In genomic region chr13:37629271-37629899, GRCm38 (mm10) we compare ENCODE assay signal across 15 mouse cellular contexts.
DNase-seq lines count a peak whose midpoint lies in the region; ATAC-seq and TF ChIP-seq lines count a peak whose summit lies in the region.
"Had no signal": no experiment of that assay in that cellular context is flagged by ENCODE, and none has a peak within 500 bp of the region (broad histone marks: within the 10 kb centered on the region; RNA-seq: fewer than 3 reads in every experiment).

No protein-coding gene starts in this region.

- peaks cover 13% of the 10 kb centered on the region for H3K4me1 ChIP-seq in liver, postnatal 0 days (ENCODE audit: insufficient read depth)
- 0 out of 2 replicates have a peak, but pooled peaks cover 8% of the 10 kb centered on the region for H3K4me1 ChIP-seq in liver, embryonic 12.5 days
- H3K4me1 ChIP-seq in heart, embryonic 16.5 days (ENCODE audit: control insufficient read depth, insufficient read depth, low read length) = peaks cover 22% of the 10 kb centered on the region
- peaks cover 19% of the 10 kb centered on the region; the same call in 1 of the 2 replicates for H3K4me1 ChIP-seq in limb, embryonic 15.5 days
- no peaks in the 10 kb centered on the region for H3K4me1 ChIP-seq in kidney, embryonic 16.5 days (ENCODE audit: insufficient read depth, low read length)
- H3K4me1 ChIP-seq: neural tube, embryonic 12.5 days had no signal

- H3K4me3 ChIP-seq in liver, postnatal 0 days (ENCODE audit: low read depth, low read length) = no peak overlapping the region
- no peak overlapping the region for H3K4me3 ChIP-seq in liver, embryonic 12.5 days
- H3K4me3 ChIP-seq in heart, embryonic 16.5 days (ENCODE audit: low read length) = no peak overlapping the region
- no peak overlapping the region for H3K4me3 ChIP-seq in limb, embryonic 15.5 days
- H3K4me3 ChIP-seq in kidney, embryonic 16.5 days (ENCODE audit: low read length) = no peak overlapping the region
- H3K4me3 ChIP-seq: neural tube, embryonic 12.5 days had no signal

- DNase-seq in liver, postnatal 0 days = peak; percentile 24
- no peak for DNase-seq in thymus, postnatal 10 days (ENCODE audit: low spot score in 2 of 2)
- no peak for DNase-seq in left cerebral cortex, adult 8-10 months (ENCODE audit: low spot score in 2 of 2)
- DNase-seq: embryo, embryonic 11 days; right cerebral cortex, postnatal 14 days had no signal

- H3K4me2 ChIP-seq in liver, postnatal 0 days (ENCODE audit: low read depth, low read length) = no peak overlapping the region
- no peak overlapping the region for H3K4me2 ChIP-seq in liver, embryonic 12.5 days
- no peak overlapping the region for H3K4me2 ChIP-seq in heart, embryonic 16.5 days (ENCODE audit: low read depth, low read length)
- H3K4me2 ChIP-seq in limb, embryonic 15.5 days = no peak overlapping the region
- H3K4me2 ChIP-seq in kidney, embryonic 16.5 days (replicated peaks; ENCODE audit: low read depth, low read length) = no peak overlapping the region
- H3K4me2 ChIP-seq: midbrain, embryonic 11.5 days; neural tube, embryonic 12.5 days had no signal

- ATAC-seq in liver, postnatal 0 days = no peak
- ATAC-seq in liver, embryonic 12.5 days = no peak
- ATAC-seq in granulocyte monocyte progenitor cell, adult 5-6 weeks (replicated peaks; ENCODE audit: poor library complexity, severe bottlenecking) = peak; percentile 57
- ATAC-seq in heart, embryonic 16.5 days (replicated peaks; ENCODE audit: extremely low read depth, insufficient read depth, low FRiP score) = peak; percentile 85
- no peak for ATAC-seq in limb, embryonic 15.5 days (ENCODE audit: insufficient number of reproducible peaks, low FRiP score, low TSS enrichment, low read depth)
- ATAC-seq in kidney, embryonic 16.5 days (ENCODE audit: low FRiP score, low TSS enrichment) = no peak
- ATAC-seq: inflammation-experienced regulatory T-cells, adult 6 months had no signal

- no peak for TF ChIP-seq EP300 in liver, postnatal 0 days (IDR thresholded peaks at IDR 0.05; ENCODE audit: low read depth)

- WGBS in liver, postnatal 0 days (ENCODE audit: insufficient replicate concordance) = 63% methylated on average over 6 of the region's 6 CpGs
- WGBS in liver, embryonic 12.5 days (ENCODE audit: insufficient replicate concordance) = 60% methylated on average over 6 of the region's 6 CpGs
- 39% methylated on average over 6 of the region's 6 CpGs for WGBS in heart, embryonic 16.5 days
- 60% methylated on average over 6 of the region's 6 CpGs for WGBS in limb, embryonic 15.5 days
- WGBS in kidney, embryonic 16.5 days = 64% methylated on average over 6 of the region's 6 CpGs

- H3K27ac ChIP-seq in liver, postnatal 0 days (ENCODE audit: low read depth) = no peak overlapping the region
- H3K27ac ChIP-seq in liver, embryonic 12.5 days = no peak overlapping the region
- H3K27ac ChIP-seq in heart, embryonic 16.5 days (ENCODE audit: low read length) = peak overlapping the region; percentile 64
- H3K27ac ChIP-seq in limb, embryonic 15.5 days = peak overlapping the region; percentile 40; the same call in 1 of the 2 replicates
- H3K27ac ChIP-seq in kidney, embryonic 16.5 days (ENCODE audit: low read length) = no peak overlapping the region
- H3K27ac ChIP-seq: kidney, postnatal 0 days; liver, embryonic 14.5 days; neural tube, embryonic 12.5 days had no signal

- H3K9me3 ChIP-seq in liver, postnatal 0 days (ENCODE audit: low read length) = no peaks in the 10 kb centered on the region
- H3K9me3 ChIP-seq in liver, embryonic 12.5 days (replicated peaks) = no peaks in the 10 kb centered on the region; the same call in 1 of the 2 replicates
- peaks cover 7% of the 10 kb centered on the region for H3K9me3 ChIP-seq in heart, embryonic 16.5 days (replicated peaks; ENCODE audit: control insufficient read depth, low read length)
- H3K9me3 ChIP-seq in limb, embryonic 15.5 days = no peaks in the 10 kb centered on the region
- 0 out of 2 replicates have a peak, but pooled peaks cover 9% of the 10 kb centered on the region for H3K9me3 ChIP-seq in kidney, embryonic 16.5 days (ENCODE audit: low read length)

- H3K36me3 ChIP-seq in liver, postnatal 0 days (replicated peaks; ENCODE audit: insufficient read depth, low read length) = no peaks in the 10 kb centered on the region
- H3K36me3 ChIP-seq in liver, embryonic 12.5 days = no peaks in the 10 kb centered on the region
- no peaks in the 10 kb centered on the region for H3K36me3 ChIP-seq in heart, embryonic 16.5 days (ENCODE audit: control insufficient read depth, insufficient read depth)
- no peaks in the 10 kb centered on the region for H3K36me3 ChIP-seq in limb, embryonic 15.5 days
- no peaks in the 10 kb centered on the region for H3K36me3 ChIP-seq in kidney, embryonic 16.5 days (ENCODE audit: insufficient read depth, low read length)
- H3K36me3 ChIP-seq: neural tube, embryonic 12.5 days had no signal

- no peak for TF ChIP-seq CTCF in liver, postnatal 0 days (IDR thresholded peaks at IDR 0.05; ENCODE audit: low read depth)

- no peaks in the 10 kb centered on the region for H3K27me3 ChIP-seq in liver, postnatal 0 days (ENCODE audit: insufficient read depth, low read length)
- H3K27me3 ChIP-seq in liver, embryonic 12.5 days (replicated peaks) = no peaks in the 10 kb centered on the region
- no peaks in the 10 kb centered on the region for H3K27me3 ChIP-seq in heart, embryonic 16.5 days (ENCODE audit: control insufficient read depth, insufficient read depth, low read length)
- no peaks in the 10 kb centered on the region for H3K27me3 ChIP-seq in limb, embryonic 15.5 days
- H3K27me3 ChIP-seq in kidney, embryonic 16.5 days (ENCODE audit: insufficient read depth, low read length) = no peaks in the 10 kb centered on the region
- H3K27me3 ChIP-seq: neural tube, embryonic 12.5 days had no signal

- H3K9ac ChIP-seq in liver, postnatal 0 days (replicated peaks) = no peak overlapping the region
- H3K9ac ChIP-seq in liver, embryonic 12.5 days = no peak overlapping the region
- H3K9ac ChIP-seq in heart, embryonic 16.5 days (ENCODE audit: low read length) = no peak overlapping the region
- no peak overlapping the region for H3K9ac ChIP-seq in limb, embryonic 15.5 days
- H3K9ac ChIP-seq in kidney, embryonic 16.5 days (replicated peaks; ENCODE audit: low read length) = no peak overlapping the region
- H3K9ac ChIP-seq: liver, embryonic 14.5 days; neural tube, embryonic 12.5 days had no signal

Comparison
In these comparisons a context has a peak if more than half of its experiments do, and no peak if none do; other contexts are left out.
1. ATAC-seq: peak in granulocyte monocyte progenitor cell, adult 5-6 weeks (single experiment) and heart, embryonic 16.5 days (single experiment); none in liver, postnatal 0 days (single experiment), liver, embryonic 12.5 days (single experiment), limb, embryonic 15.5 days (single experiment) and kidney, embryonic 16.5 days (single experiment).
2. H3K27ac ChIP-seq: peak in heart, embryonic 16.5 days (single experiment) and limb, embryonic 15.5 days (single experiment); none in liver, postnatal 0 days (single experiment), liver, embryonic 12.5 days (single experiment) and kidney, embryonic 16.5 days (single experiment).